ENCODE assay signal across 9 mouse cellular contexts in genomic region chr7:143763794-143764193, GRCm38 (mm10). TPM values are rescaled to one million over a fixed set of nuclear protein-coding genes. Genes with fewer than 3 reads are reported as not detected.
DNase-seq lines count a peak whose midpoint lies in the region; ATAC-seq lines count a peak whose summit lies in the region.
"Had no signal": no experiment of that assay in that cellular context is flagged by ENCODE, and none has a peak within 500 bp of the region (broad histone marks: within the 10 kb centered on the region; RNA-seq: fewer than 3 reads in every experiment).

No protein-coding gene starts in this region.

- ATAC-seq in hindbrain, embryonic 16.5 days: peak; percentile 30; the same call in 1 of the 2 replicates

- H3K4me3 ChIP-seq in hindbrain, embryonic 16.5 days (ENCODE audit: low read length): no peak overlapping the region

- H3K4me2 ChIP-seq in hindbrain, embryonic 16.5 days (ENCODE audit: low read length): no peak overlapping the region

- H3K27me3 ChIP-seq in hindbrain, embryonic 16.5 days (replicated peaks; ENCODE audit: control insufficient read depth, insufficient read depth, low read length): peaks cover 8% of the 10 kb centered on the region; the same call in 1 of the 2 replicates

- no peak overlapping the region for H3K9ac ChIP-seq in hindbrain, embryonic 16.5 days (ENCODE audit: low read depth, low read length)

- no peaks in the 10 kb centered on the region for H3K4me1 ChIP-seq in hindbrain, embryonic 16.5 days (ENCODE audit: control insufficient read depth, insufficient read depth, low read depth, low read length)

- 11% methylated on average over 3 of the region's 3 CpGs for WGBS in hindbrain, embryonic 16.5 days

- no peaks in the 10 kb centered on the region for H3K9me3 ChIP-seq in hindbrain, embryonic 16.5 days (ENCODE audit: control insufficient read depth, low read length)

- peak; percentile 50 to 59 for DNase-seq in cerebellum, postnatal 14 days
- DNase-seq in cerebellum, adult 9-11 months: no peak
- peak; percentile 22 for DNase-seq in spleen, adult 12 weeks (ENCODE audit: low spot score)
- DNase-seq in spleen, postnatal 36 days (ENCODE audit: low spot score in 2 of 2): no peak
- DNase-seq in skeletal muscle tissue, adult 2 months (ENCODE audit: low read depth, low spot score): peak; percentile 47
- DNase-seq in layer of hippocampus, postnatal 14 days (ENCODE audit: low spot score in 2 of 2): no peak
- DNase-seq in adrenal gland, postnatal 4 days (ENCODE audit: low spot score in 2 of 2): no peak

- H3K27ac ChIP-seq in hindbrain, embryonic 16.5 days (ENCODE audit: low read depth, low read length): no peak overlapping the region
- H3K27ac ChIP-seq: macrophage had no signal

- H3K36me3 ChIP-seq in hindbrain, embryonic 16.5 days (ENCODE audit: control insufficient read depth, insufficient read depth, low read length): no peaks in the 10 kb centered on the region

RNA-seq across cellular contexts. Expression of gene Mrgprg, which starts 3.0 kb away (rescaled TPM):
- not detected in 2 replicates for polyA plus RNA-seq in hindbrain, embryonic 16.5 days (2015; fragmentation: Nextera tagmentation; extraction: Ambion mirVana)
- total RNA-seq in layer of hippocampus, postnatal 14 days (2021): not detected
- not detected for total RNA-seq in adrenal gland, postnatal 4 days (2021)
- polyA plus RNA-seq: macrophage had no signal

RNA-seq across cellular contexts. Expression of gene Osbpl5, which starts 7.0 kb away (rescaled TPM):
- polyA plus RNA-seq in hindbrain, embryonic 16.5 days (2015; fragmentation: Nextera tagmentation; extraction: Ambion mirVana): 43.7 and 44.9 TPM in 2 replicates
- total RNA-seq in layer of hippocampus, postnatal 14 days (2021): 10 to 100 TPM; 36.3 to 40.9 TPM
- total RNA-seq in adrenal gland, postnatal 4 days (2021): 10 to 100 TPM; 42.3 to 50.7 TPM

RNA-seq across cellular contexts. Expression of gene Mrgpre, which starts 20.5 kb away (rescaled TPM):
- polyA plus RNA-seq in hindbrain, embryonic 16.5 days (2015; fragmentation: Nextera tagmentation; extraction: Ambion mirVana): 10.8 and 14.2 TPM in 2 replicates
- 1 to 10 TPM; 5.5 to 6.1 TPM for total RNA-seq in layer of hippocampus, postnatal 14 days (2021)
- 1 to 10 TPM; 3.0 to 3.4 TPM for total RNA-seq in adrenal gland, postnatal 4 days (2021)

RNA-seq across cellular contexts. Expression of gene Nadsyn1, which starts 58.9 kb away (rescaled TPM):
- polyA plus RNA-seq in hindbrain, embryonic 16.5 days (2015; fragmentation: Nextera tagmentation; extraction: Ambion mirVana): 6.3 and 7.0 TPM in 2 replicates
- total RNA-seq in layer of hippocampus, postnatal 14 days (2021): 1 to 10 TPM; 5.7 to 6.3 TPM
- 10 to 100 TPM; 12.4 to 13.9 TPM for total RNA-seq in adrenal gland, postnatal 4 days (2021)

RNA-seq across cellular contexts. Expression of gene Dhcr7, which starts 59.2 kb away (rescaled TPM):
- 87.0 and 96.5 TPM in 2 replicates for polyA plus RNA-seq in hindbrain, embryonic 16.5 days (2015; fragmentation: Nextera tagmentation; extraction: Ambion mirVana)
- 10 to 100 TPM; 66.2 to 69.8 TPM for total RNA-seq in layer of hippocampus, postnatal 14 days (2021)
- total RNA-seq in adrenal gland, postnatal 4 days (2021): 100 to 1,000 TPM; 186 to 188 TPM

Comparison
In these comparisons a context has a peak if more than half of its experiments do, and no peak if none do; other contexts are left out.
1. DNase-seq: peak in cerebellum, postnatal 14 days (2 of 2), spleen, adult 12 weeks (single experiment) and skeletal muscle tissue, adult 2 months (single experiment); none in cerebellum, adult 9-11 months (single experiment), spleen, postnatal 36 days (0 of 2), layer of hippocampus, postnatal 14 days (0 of 2) and adrenal gland, postnatal 4 days (0 of 2).